Mouse (Mus musculus): Measurements from ENCODE around the gene Mcm6. TPM values are rescaled to one million over a fixed set of nuclear protein-coding genes. Genes with fewer than 3 reads are reported as not detected.
"Not testable (repeated sequence)": the region's sequence is repeated elsewhere in the genome, so short reads cannot be mapped to it uniquely, and the experiment has no call there.

The Mcm6 gene
- polyA plus RNA-seq, 1 experiment from 2014 or later = 325 TPM

DNA sequence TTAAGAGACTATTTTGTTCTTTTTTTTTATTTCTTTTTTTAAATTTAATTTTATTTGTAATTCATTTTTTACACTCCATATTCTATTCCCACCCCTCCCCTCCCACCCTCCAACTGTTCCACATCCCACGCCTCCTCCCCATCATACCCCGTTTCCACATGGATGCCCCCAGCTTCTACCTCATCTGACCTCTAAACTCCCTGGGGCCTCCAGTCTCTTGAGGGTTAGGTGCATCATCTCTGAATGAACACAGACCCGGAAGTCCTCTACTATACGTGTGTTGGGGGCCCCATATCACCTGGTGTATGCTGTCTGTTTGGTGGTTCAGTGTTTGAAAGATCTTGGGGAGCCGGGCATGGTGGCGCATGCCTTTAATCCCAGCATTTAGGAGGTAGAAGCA, 40.2 kb downstream of the Mcm6 start:
- not testable (repeated sequence) for H3K27me3 ChIP-seq (ENCODE audit: low read depth, poor library complexity, severe bottlenecking); H3K9me3 ChIP-seq (replicated peaks); H3K4me1 ChIP-seq; H3K27ac ChIP-seq; DNase-seq (ENCODE audit: low spot score); H3K36me3 ChIP-seq; H3K4me3 ChIP-seq
- WGBS = 90% methylated on average over 6 of the region's 6 CpGs

DNA sequence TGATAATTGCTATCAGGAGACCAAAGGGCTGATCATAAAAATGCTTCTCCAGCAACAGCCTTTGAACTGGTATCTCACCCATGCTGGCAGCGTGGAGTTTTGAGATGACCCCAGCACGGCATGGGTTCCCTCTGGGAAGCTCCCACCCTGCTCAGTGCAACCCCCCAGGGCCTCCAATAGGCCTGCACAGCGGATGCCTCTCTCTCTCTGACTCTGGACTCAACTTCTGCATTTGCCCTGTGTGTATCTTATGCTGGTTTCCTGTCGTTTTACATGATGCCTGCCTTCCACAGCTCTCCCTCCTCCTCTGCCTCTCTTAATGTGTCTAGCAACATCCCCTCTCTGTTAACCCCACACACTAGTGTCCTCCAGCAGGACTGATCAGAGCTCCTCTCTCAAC, 44.8 kb downstream of the Mcm6 start:
- no peaks in the 10 kb centered on the region for H3K27me3 ChIP-seq (ENCODE audit: low read depth, poor library complexity, severe bottlenecking)
- no peak for DNase-seq (ENCODE audit: low spot score)
- H3K4me1 ChIP-seq = no peaks in the 10 kb centered on the region
- no peaks in the 10 kb centered on the region for H3K36me3 ChIP-seq
- no peak overlapping the region for H3K4me3 ChIP-seq
- no peaks in the 10 kb centered on the region for H3K9me3 ChIP-seq (replicated peaks)
- 69% methylated on average over 4 of the region's 4 CpGs for WGBS
- H3K27ac ChIP-seq = no peak overlapping the region

DNA sequence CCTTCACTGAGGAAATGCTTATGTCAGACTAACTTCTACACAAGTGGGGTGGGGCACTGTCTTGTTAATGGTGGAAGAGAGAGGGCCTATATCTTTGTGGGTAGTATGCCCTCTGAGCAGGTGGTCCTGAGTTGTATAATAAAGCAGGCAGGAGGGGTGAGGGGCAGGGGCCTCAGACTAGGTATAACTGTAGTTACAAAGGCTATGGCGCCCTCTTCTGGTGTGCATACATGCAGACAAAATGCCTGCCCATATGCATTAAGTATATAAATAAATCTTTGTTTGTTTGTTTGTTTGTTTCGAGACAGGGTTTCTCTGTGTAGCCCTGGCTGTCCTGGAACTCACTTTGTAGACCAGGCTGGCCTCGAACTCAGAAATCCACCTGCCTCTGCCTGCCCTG, 50.4 kb downstream of the Mcm6 start:
- no peaks in the 10 kb centered on the region for H3K4me1 ChIP-seq
- H3K9me3 ChIP-seq (replicated peaks) = no peaks in the 10 kb centered on the region
- H3K27me3 ChIP-seq (ENCODE audit: low read depth, poor library complexity, severe bottlenecking) = no peaks in the 10 kb centered on the region
- WGBS = 75% methylated on average over 3 of the region's 3 CpGs
- H3K4me3 ChIP-seq = no peak overlapping the region
- DNase-seq (ENCODE audit: low spot score) = no peak
- peaks cover 3% of the 10 kb centered on the region; the same call in 1 of the 2 replicates for H3K36me3 ChIP-seq
- H3K27ac ChIP-seq = no peak overlapping the region

DNA sequence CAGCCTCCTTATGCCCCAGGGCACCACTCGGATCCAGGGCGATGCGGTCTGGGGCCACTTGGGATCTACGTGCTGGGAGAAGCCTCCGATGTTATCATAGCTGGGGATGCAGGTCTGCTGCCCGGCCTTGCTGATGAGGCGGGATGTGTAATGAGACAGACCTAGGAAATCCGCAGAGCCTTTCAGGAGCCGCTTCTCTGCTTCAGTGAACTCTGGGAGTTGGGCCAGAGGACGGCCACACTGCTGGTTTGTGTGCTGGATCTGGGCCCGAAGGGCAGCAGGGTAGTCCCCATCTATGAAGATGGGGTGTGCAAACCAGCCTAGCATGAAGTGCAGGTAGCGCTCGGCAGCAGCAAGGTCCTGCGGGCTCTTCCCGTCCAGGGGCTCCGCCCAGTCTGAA, 55.6 kb downstream of the Mcm6 start:
- Histone ChIP-seq H3K9me3 (replicated peaks) (no peaks in the 10 kb centered on the region), H3K4me1 (no peaks in the 10 kb centered on the region), H3K27me3 (ENCODE audit: low read depth, poor library complexity, severe bottlenecking) (no peaks in the 10 kb centered on the region), H3K4me3 (no peak overlapping the region), H3K36me3 (peaks cover 7% of the 10 kb centered on the region; the same call in 1 of the 2 replicates), H3K27ac (no peak overlapping the region)
- DNase-seq (ENCODE audit: low spot score) = no peak
- WGBS = 93% methylated on average over 16 of the region's 16 CpGs

- H3K27ac ChIP-seq = no peak overlapping the region
- DNase-seq (ENCODE audit: low spot score) = no peak
- 84% methylated on average over 5 of the region's 5 CpGs for WGBS
Measured at GRCm38 (mm10) chr1:128295717-128296528, 63.5 kb downstream of the Mcm6 start.

DNA sequence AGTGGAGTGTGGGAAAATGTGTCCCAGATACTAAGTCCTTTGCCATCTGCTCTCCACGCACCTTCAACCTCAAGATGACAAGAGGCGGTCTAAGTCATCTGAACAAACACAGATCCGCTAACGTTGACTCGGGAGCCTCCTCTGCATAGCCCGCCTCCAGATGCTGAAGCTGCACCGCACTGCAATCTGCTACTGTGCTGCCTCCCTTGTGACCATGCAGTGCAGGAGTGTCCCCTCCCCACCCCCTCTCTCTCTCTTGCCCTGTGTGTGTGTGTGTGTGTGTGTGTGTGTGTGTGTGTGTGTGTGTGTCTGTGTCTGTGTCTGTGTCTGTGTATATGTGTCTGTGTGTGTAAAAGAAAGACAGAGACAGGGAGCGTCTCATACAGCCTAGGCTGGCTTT, 64.2 kb downstream of the Mcm6 start:
- H3K36me3 ChIP-seq = no peaks in the 10 kb centered on the region
- H3K4me3 ChIP-seq = no peak overlapping the region
- H3K4me1 ChIP-seq = peaks cover 5% of the 10 kb centered on the region; the same call in 1 of the 2 replicates
- DNase-seq (ENCODE audit: low spot score) = no peak
- no peaks in the 10 kb centered on the region for H3K27me3 ChIP-seq (ENCODE audit: low read depth, poor library complexity, severe bottlenecking)
- H3K9me3 ChIP-seq (replicated peaks) = no peaks in the 10 kb centered on the region
- H3K27ac ChIP-seq = no peak overlapping the region
- 84% methylated on average over 8 of the region's 8 CpGs for WGBS

More at GRCm38 (mm10) chr1:128295717-128296528, 63.5 kb downstream of the Mcm6 start:
- Histone ChIP-seq H3K9me3 (replicated peaks) (no peaks in the 10 kb centered on the region), H3K36me3 (0 out of 2 replicates have a peak, but pooled peaks cover 2% of the 10 kb centered on the region), H3K4me3 (no peak overlapping the region), H3K27me3 (ENCODE audit: low read depth, poor library complexity, severe bottlenecking) (no peaks in the 10 kb centered on the region), H3K4me1 (peaks cover 5% of the 10 kb centered on the region; the same call in 1 of the 2 replicates)

DNA sequence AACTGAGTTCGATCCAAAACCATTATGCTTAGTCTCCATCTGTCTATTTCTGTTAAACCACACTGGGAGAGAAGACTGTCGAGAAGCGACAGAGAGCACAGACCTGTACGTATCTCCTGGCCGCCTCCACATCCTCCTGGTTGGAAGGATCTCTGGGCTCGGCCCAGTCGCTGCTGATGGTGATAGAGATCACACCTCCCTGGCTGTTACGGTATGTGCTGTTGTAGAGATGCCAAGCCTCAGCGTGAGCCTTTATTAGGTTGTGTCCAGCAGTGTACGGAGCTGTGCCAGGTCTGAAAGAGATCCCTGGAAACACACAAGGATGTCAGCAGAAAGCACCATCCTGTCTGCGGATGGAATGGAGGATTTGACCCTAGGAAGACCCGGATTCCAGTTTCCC, 65.9 kb downstream of the Mcm6 start:
- no peaks in the 10 kb centered on the region for H3K27me3 ChIP-seq (ENCODE audit: low read depth, poor library complexity, severe bottlenecking)
- H3K4me1 ChIP-seq = peaks cover 5% of the 10 kb centered on the region; the same call in 1 of the 2 replicates
- 88% methylated on average over 12 of the region's 12 CpGs for WGBS
- no peak overlapping the region for H3K4me3 ChIP-seq
- no peaks in the 10 kb centered on the region for H3K9me3 ChIP-seq (replicated peaks)
- H3K27ac ChIP-seq = no peak overlapping the region
- no peak for DNase-seq (ENCODE audit: low spot score)
- no peaks in the 10 kb centered on the region for H3K36me3 ChIP-seq

- Histone ChIP-seq H3K4me1 (no peaks in the 10 kb centered on the region), H3K36me3 (no peaks in the 10 kb centered on the region), H3K4me3 (no peak overlapping the region), H3K27ac (no peak overlapping the region), H3K9me3 (replicated peaks) (no peaks in the 10 kb centered on the region), H3K27me3 (ENCODE audit: low read depth, poor library complexity, severe bottlenecking) (no peaks in the 10 kb centered on the region)
- no peak for DNase-seq (ENCODE audit: low spot score)
- WGBS = 94% methylated on average over 5 of the region's 5 CpGs
Measured at GRCm38 (mm10) chr1:128290295-128290694, 69.2 kb downstream of the Mcm6 start.

GRCm38 (mm10) chr1:128285136-128285535, 74.3 kb downstream of the Mcm6 start:
- no peak for DNase-seq (ENCODE audit: low spot score)
- Histone ChIP-seq H3K27ac (no peak overlapping the region), H3K9me3 (replicated peaks) (no peaks in the 10 kb centered on the region), H3K27me3 (ENCODE audit: low read depth, poor library complexity, severe bottlenecking) (no peaks in the 10 kb centered on the region), H3K4me1 (no peaks in the 10 kb centered on the region), H3K4me3 (no peak overlapping the region), H3K36me3 (peaks cover 23% of the 10 kb centered on the region)
- WGBS = 89% methylated on average over 9 of the region's 9 CpGs

GRCm38 (mm10) chr1:128284157-128284690, 75.2 kb downstream of the Mcm6 start:
- H3K36me3 ChIP-seq = peaks cover 32% of the 10 kb centered on the region
- no peaks in the 10 kb centered on the region for H3K9me3 ChIP-seq (replicated peaks)
- no peaks in the 10 kb centered on the region for H3K27me3 ChIP-seq (ENCODE audit: low read depth, poor library complexity, severe bottlenecking)
- no peaks in the 10 kb centered on the region for H3K4me1 ChIP-seq
- 84% methylated on average over 8 of the region's 8 CpGs for WGBS
- no peak overlapping the region for H3K4me3 ChIP-seq
- DNase-seq (ENCODE audit: low spot score) = no peak
- no peak overlapping the region for H3K27ac ChIP-seq

GRCm38 (mm10) chr1:128282924-128283323, 76.5 kb downstream of the Mcm6 start:
- H3K27me3 ChIP-seq (ENCODE audit: low read depth, poor library complexity, severe bottlenecking) = no peaks in the 10 kb centered on the region
- H3K9me3 ChIP-seq (replicated peaks) = no peaks in the 10 kb centered on the region
- H3K4me1 ChIP-seq = no peaks in the 10 kb centered on the region
- no peak overlapping the region for H3K4me3 ChIP-seq
- no peak for DNase-seq (ENCODE audit: low spot score)
- H3K36me3 ChIP-seq = peaks cover 45% of the 10 kb centered on the region
- H3K27ac ChIP-seq = no peak overlapping the region
- WGBS = 91% methylated on average over 3 of the region's 3 CpGs

- Histone ChIP-seq H3K4me1 (no peaks in the 10 kb centered on the region), H3K27ac (no peak overlapping the region), H3K9me3 (replicated peaks) (no peaks in the 10 kb centered on the region), H3K36me3 (peaks cover 57% of the 10 kb centered on the region), H3K4me3 (no peak overlapping the region), H3K27me3 (ENCODE audit: low read depth, poor library complexity, severe bottlenecking) (no peaks in the 10 kb centered on the region)
- DNase-seq (ENCODE audit: low spot score) = no peak
- WGBS = 94% methylated on average over 3 of the region's 3 CpGs
Measured at GRCm38 (mm10) chr1:128281753-128282152, 77.7 kb downstream of the Mcm6 start.

All from limb, embryonic 10.5 days (tissue).